In the genomic region with DNA sequence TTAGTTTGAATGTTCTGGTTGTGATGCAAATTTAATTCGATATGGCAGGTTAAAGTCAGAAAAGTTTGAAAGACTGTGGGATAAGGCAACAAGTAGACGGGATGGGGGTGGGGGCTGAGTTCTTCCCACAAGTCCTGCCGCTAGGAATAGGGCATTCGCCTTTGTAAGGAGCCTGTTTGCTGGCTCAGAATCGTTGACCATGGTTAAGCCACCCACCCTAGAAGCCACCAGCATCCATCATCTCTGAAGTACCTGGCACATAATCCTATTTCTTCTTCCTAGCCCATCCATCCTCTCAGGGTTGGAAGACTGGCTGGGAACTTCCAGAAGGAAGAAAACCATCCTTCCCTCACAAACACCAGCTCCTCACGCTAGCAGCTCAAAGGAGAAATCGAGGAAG, we compare ENCODE assay signal across 9 mouse cellular contexts. TPM values are rescaled to one million over a fixed set of nuclear protein-coding genes. Genes with fewer than 3 reads are reported as not detected.
A peak's percentile ranks its signal among the peaks of the same experiment; 100 is the strongest.
DNase-seq lines count a peak whose midpoint lies in the region; ATAC-seq and TF ChIP-seq lines count a peak whose summit lies in the region.
"Had no signal": no experiment of that assay in that cellular context is flagged by ENCODE, and none has a peak within 500 bp of the region (broad histone marks: within the 10 kb centered on the region; RNA-seq: fewer than 3 reads in every experiment).

No protein-coding gene starts in this region.

- intact Hi-C loops in left cerebral cortex, postnatal 10 days (cut with DNase I): loop anchor here (2.0 kb wide), 1 partner anchor 36 kb away; a partner anchor contains a TSS

- TF ChIP-seq CTCF in layer of hippocampus, adult 2 months (conservative IDR thresholded peaks at IDR 0.05): no peak
- TF ChIP-seq CTCF in hindbrain, postnatal 0 days (IDR thresholded peaks at IDR 0.05; ENCODE audit: low read depth): no peak

- no peak for ATAC-seq in embryonic facial prominence, embryonic 13.5 days (ENCODE audit: insufficient number of reproducible peaks, insufficient read depth, low FRiP score, low TSS enrichment, low read depth)
- no peak for ATAC-seq in hindbrain, postnatal 0 days
- ATAC-seq in inflammation-experienced regulatory T-cells, adult 6 months: no peak

- TF ChIP-seq POLR2A in myocyte (IDR thresholded peaks at IDR 0.05; ENCODE audit: insufficient read length, low read depth): no peak

- no peak for DNase-seq in layer of hippocampus, adult 2 months (ENCODE audit: low spot score in 2 of 2)
- no peak for DNase-seq in layer of hippocampus, postnatal 36 days
- no peak for DNase-seq in hindbrain, postnatal 0 days (ENCODE audit: low spot score)
- no peak for DNase-seq in spleen, adult 18-20 months
- DNase-seq in left cerebral cortex, postnatal 10 days (ENCODE audit: extremely low spot score in 1 of 2, low spot score in 2 of 2): no peak

- H3K27ac ChIP-seq in layer of hippocampus, adult 2 months: peak overlapping the region; percentile 96
- H3K27ac ChIP-seq in embryonic facial prominence, embryonic 13.5 days: peak overlapping the region; percentile 76; the same call in 1 of the 2 replicates
- H3K27ac ChIP-seq in hindbrain, postnatal 0 days: peak overlapping the region; percentile 88

- H3K4me2 ChIP-seq in embryonic facial prominence, embryonic 13.5 days: peak overlapping the region; percentile 68
- H3K4me2 ChIP-seq in hindbrain, postnatal 0 days (ENCODE audit: low read depth, low read length): peak overlapping the region; percentile 79
- H3K4me2 ChIP-seq in myocyte (ENCODE audit: low read depth): peak overlapping the region; percentile 88

- H3K4me1 ChIP-seq in embryonic facial prominence, embryonic 13.5 days: peaks cover 24% of the 10 kb centered on the region
- peaks cover 16% of the 10 kb centered on the region for H3K4me1 ChIP-seq in hindbrain, postnatal 0 days (ENCODE audit: insufficient read depth, low read length)

- H3K79me2 ChIP-seq in myocyte (ENCODE audit: control insufficient read depth, insufficient read depth): no peaks in the 10 kb centered on the region

- no peak overlapping the region for H3ac ChIP-seq in myocyte (ENCODE audit: control insufficient read depth, insufficient read length)

- no peaks in the 10 kb centered on the region for H3K36me3 ChIP-seq in embryonic facial prominence, embryonic 13.5 days
- no peaks in the 10 kb centered on the region for H3K36me3 ChIP-seq in hindbrain, postnatal 0 days (ENCODE audit: insufficient read depth, low read length)
- H3K36me3 ChIP-seq in myocyte (ENCODE audit: control insufficient read depth, insufficient read depth): no peaks in the 10 kb centered on the region

- H3K9me3 ChIP-seq in embryonic facial prominence, embryonic 13.5 days: no peaks in the 10 kb centered on the region
- no peaks in the 10 kb centered on the region for H3K9me3 ChIP-seq in hindbrain, postnatal 0 days (ENCODE audit: low read length)

- peak overlapping the region; percentile 85 for H3K9ac ChIP-seq in embryonic facial prominence, embryonic 13.5 days
- peak overlapping the region; percentile 92 for H3K9ac ChIP-seq in hindbrain, postnatal 0 days (replicated peaks; ENCODE audit: low read length)

- peak overlapping the region; percentile 92 for H3K4me3 ChIP-seq in layer of hippocampus, adult 2 months
- H3K4me3 ChIP-seq in embryonic facial prominence, embryonic 13.5 days: peak overlapping the region; percentile 74
- peak overlapping the region; percentile 88 for H3K4me3 ChIP-seq in hindbrain, postnatal 0 days (ENCODE audit: low read length)
- peak overlapping the region; percentile 34 for H3K4me3 ChIP-seq in myocyte

- peaks cover 16% of the 10 kb centered on the region for H3K27me3 ChIP-seq in embryonic facial prominence, embryonic 13.5 days
- H3K27me3 ChIP-seq in hindbrain, postnatal 0 days (ENCODE audit: insufficient read depth, low read length): no peaks in the 10 kb centered on the region
- H3K27me3 ChIP-seq in myocyte (ENCODE audit: control insufficient read depth, insufficient read depth, insufficient read length): peaks cover 1% of the 10 kb centered on the region

- 12% methylated on average over 7 of the region's 7 CpGs for WGBS in embryonic facial prominence, embryonic 13.5 days
- WGBS in hindbrain, postnatal 0 days: 4% methylated on average over 7 of the region's 7 CpGs

TF ChIP-seq in myocyte, 11 proteins besides CTCF, POLR2A, EP300 and RAD21:
- no peak for TF ChIP-seq MAX (IDR thresholded peaks at IDR 0.05; ENCODE audit: low read depth)
- no peak for TF ChIP-seq CEBPB (IDR thresholded peaks at IDR 0.05; ENCODE audit: insufficient read depth, poor library complexity, severe bottlenecking)
- TF ChIP-seq MYOD1 (IDR thresholded peaks at IDR 0.05; ENCODE audit: control insufficient read depth in 1 of 3, insufficient read length in 2 of 3, low read depth in 2 of 3): no peak
- TF ChIP-seq TCF3 (IDR thresholded peaks at IDR 0.05; ENCODE audit: insufficient read length, low read depth): no peak
- no peak for TF ChIP-seq E2F4 (IDR thresholded peaks at IDR 0.05; ENCODE audit: insufficient read depth)
- TF ChIP-seq SRF (IDR thresholded peaks at IDR 0.05; ENCODE audit: control insufficient read depth, insufficient read length, low read depth): no peak
- TF ChIP-seq MYOG (IDR thresholded peaks at IDR 0.05; ENCODE audit: control insufficient read depth in 1 of 3, insufficient read depth in 1 of 3, insufficient read length in 2 of 3, low read depth in 2 of 3): no peak
- no peak for TF ChIP-seq TCF12 (IDR thresholded peaks at IDR 0.05; ENCODE audit: insufficient read depth, poor library complexity, severe bottlenecking)
- no peak for TF ChIP-seq USF1 (IDR thresholded peaks at IDR 0.05; ENCODE audit: low read depth)
- no peak for TF ChIP-seq POLR2AphosphoS2 (IDR thresholded peaks at IDR 0.05; ENCODE audit: insufficient read length, low read depth)
- no peak for TF ChIP-seq REST (IDR thresholded peaks at IDR 0.05; ENCODE audit: insufficient read depth, insufficient read length)

RNA-seq across cellular contexts. Expression of a gene that starts 1.2 kb away (rescaled TPM):
- 10 to 100 TPM; 42.5 to 47.0 TPM for total RNA-seq in layer of hippocampus, adult 2 months (2021)
- total RNA-seq in layer of hippocampus, postnatal 36 days (2021): 10 to 100 TPM; 46.2 to 48.4 TPM
- 9.6 and 10.8 TPM in 2 replicates for polyA plus RNA-seq in embryonic facial prominence, embryonic 13.5 days (2015; fragmentation: Nextera tagmentation; extraction: Ambion mirVana)
- total RNA-seq in hindbrain, postnatal 0 days (2014; rRNA removed): 28.0 and 29.1 TPM in 2 replicates
- polyA plus RNA-seq in hindbrain, postnatal 0 days (2015; fragmentation: Nextera tagmentation; extraction: Ambion mirVana): 9.9 and 12.8 TPM in 2 replicates
- polyA plus RNA-seq in myocyte (2012; fragmentation: generic; extraction: Trizol): 1.0 TPM
- 1 to 10 TPM; 3.2 to 9.1 (median 6.1) TPM for polyA plus RNA-seq in inflammation-experienced regulatory T-cells, adult 6 months (2017; shearing (Covaris generic))
- 10 to 100 TPM; 32.4 to 32.9 TPM for total RNA-seq in left cerebral cortex, postnatal 10 days (2021)

RNA-seq across cellular contexts. Expression of a gene that starts 4.2 kb away (rescaled TPM):
- not detected for total RNA-seq in layer of hippocampus, adult 2 months (2021)
- under 1 TPM in 1 of 2 experiments, not detected in 1; 0.33 TPM for total RNA-seq in layer of hippocampus, postnatal 36 days (2021)
- not detected in 2 replicates for polyA plus RNA-seq in embryonic facial prominence, embryonic 13.5 days (2015; fragmentation: Nextera tagmentation; extraction: Ambion mirVana)
- 0.10 TPM in 1 of 2 replicates, not detected in the other for total RNA-seq in hindbrain, postnatal 0 days (2014; rRNA removed)
- 0.18 and 0.28 TPM in 2 replicates for polyA plus RNA-seq in hindbrain, postnatal 0 days (2015; fragmentation: Nextera tagmentation; extraction: Ambion mirVana)
- polyA plus RNA-seq in myocyte (2012; fragmentation: generic; extraction: Trizol): not detected
- polyA plus RNA-seq in inflammation-experienced regulatory T-cells, adult 6 months (2017; shearing (Covaris generic)): not detected
- under 1 TPM in 1 of 2 experiments, not detected in 1; 0.22 TPM for total RNA-seq in left cerebral cortex, postnatal 10 days (2021)
- total RNA-seq: adrenal gland, adult 18-20 months had no signal

RNA-seq across cellular contexts. Expression of a gene that starts 36.5 kb away (rescaled TPM):
- total RNA-seq in layer of hippocampus, adult 2 months (2021): 10 to 100 TPM; 34.0 to 36.0 TPM
- total RNA-seq in layer of hippocampus, postnatal 36 days (2021): 10 to 100 TPM; 33.9 to 36.0 TPM
- polyA plus RNA-seq in embryonic facial prominence, embryonic 13.5 days (2015; fragmentation: Nextera tagmentation; extraction: Ambion mirVana): 185 and 223 TPM in 2 replicates
- total RNA-seq in hindbrain, postnatal 0 days (2014; rRNA removed): 9.1 and 11.2 TPM in 2 replicates
- polyA plus RNA-seq in hindbrain, postnatal 0 days (2015; fragmentation: Nextera tagmentation; extraction: Ambion mirVana): 82.5 and 90.6 TPM in 2 replicates
- polyA plus RNA-seq in myocyte (2012; fragmentation: generic; extraction: Trizol): 39.0 TPM
- polyA plus RNA-seq in inflammation-experienced regulatory T-cells, adult 6 months (2017; shearing (Covaris generic)): 100 to 1,000 TPM; 108 to 133 (median 114) TPM
- 10 to 100 TPM; 28.0 to 32.6 TPM for total RNA-seq in left cerebral cortex, postnatal 10 days (2021)

RNA-seq across cellular contexts. Expression of a gene that starts 56.3 kb away (rescaled TPM):
- under 1 TPM in 1 of 2 experiments, not detected in 1; 0.59 TPM for total RNA-seq in layer of hippocampus, adult 2 months (2021)
- under 1 TPM in 1 of 2 experiments, not detected in 1; 0.32 TPM for total RNA-seq in layer of hippocampus, postnatal 36 days (2021)
- polyA plus RNA-seq in embryonic facial prominence, embryonic 13.5 days (2015; fragmentation: Nextera tagmentation; extraction: Ambion mirVana): not detected in 2 replicates
- total RNA-seq in hindbrain, postnatal 0 days (2014; rRNA removed): not detected in 2 replicates
- not detected in 2 replicates for polyA plus RNA-seq in hindbrain, postnatal 0 days (2015; fragmentation: Nextera tagmentation; extraction: Ambion mirVana)
- not detected for polyA plus RNA-seq in myocyte (2012; fragmentation: generic; extraction: Trizol)
- not detected for polyA plus RNA-seq in inflammation-experienced regulatory T-cells, adult 6 months (2017; shearing (Covaris generic))
- not detected for total RNA-seq in left cerebral cortex, postnatal 10 days (2021)
- total RNA-seq: adrenal gland, adult 18-20 months had no signal

RNA-seq across cellular contexts. Expression of a gene that starts 58.6 kb away (rescaled TPM):
- under 1 TPM in 1 of 2 experiments, not detected in 1; 0.49 TPM for total RNA-seq in layer of hippocampus, adult 2 months (2021)
- under 1 TPM; 0.35 to 0.38 TPM for total RNA-seq in layer of hippocampus, postnatal 36 days (2021)
- polyA plus RNA-seq in embryonic facial prominence, embryonic 13.5 days (2015; fragmentation: Nextera tagmentation; extraction: Ambion mirVana): 0.28 TPM in 1 of 2 replicates, not detected in the other
- total RNA-seq in hindbrain, postnatal 0 days (2014; rRNA removed): not detected in 2 replicates
- not detected in 2 replicates for polyA plus RNA-seq in hindbrain, postnatal 0 days (2015; fragmentation: Nextera tagmentation; extraction: Ambion mirVana)
- polyA plus RNA-seq in myocyte (2012; fragmentation: generic; extraction: Trizol): not detected
- not detected for polyA plus RNA-seq in inflammation-experienced regulatory T-cells, adult 6 months (2017; shearing (Covaris generic))
- not detected for total RNA-seq in left cerebral cortex, postnatal 10 days (2021)
- total RNA-seq: adrenal gland, adult 18-20 months had no signal

Comparison
In these comparisons a context has a peak if more than half of its experiments do, and no peak if none do; other contexts are left out.
1. H3K4me3 ChIP-seq: peak in every context shown above with its lines; median percentile 92 in layer of hippocampus, adult 2 months; 88 in hindbrain, postnatal 0 days; 74 in embryonic facial prominence, embryonic 13.5 days; 34 in myocyte.